Mouse (Mus musculus): ENCODE data around the gene Aph1b.
"Not testable (repeated sequence)": the region's sequence is repeated elsewhere in the genome, so short reads cannot be mapped to it uniquely, and the experiment has no call there.

Gene Aph1b

GRCm38 (mm10) chr9:66795464-66796324 is at the start of gene Aph1b:
Gene Aph1b, minus strand, starts transcription at chr9:66795490.
- in situ Hi-C loops (cut with MboI; ENCODE audit: low sequenced_read_pairs): loop anchor here (25.0 kb wide), 1 partner anchor 658 kb away; the partner anchor contains the start of genes Ciao2a and Snx1

- in situ Hi-C loops (cut with MboI; ENCODE audit: low sequenced_read_pairs): no loop called here
These were observed 39.8 kb upstream of the Aph1b start for GRCm38 (mm10) chr9:66835097-66835480.

DNA sequence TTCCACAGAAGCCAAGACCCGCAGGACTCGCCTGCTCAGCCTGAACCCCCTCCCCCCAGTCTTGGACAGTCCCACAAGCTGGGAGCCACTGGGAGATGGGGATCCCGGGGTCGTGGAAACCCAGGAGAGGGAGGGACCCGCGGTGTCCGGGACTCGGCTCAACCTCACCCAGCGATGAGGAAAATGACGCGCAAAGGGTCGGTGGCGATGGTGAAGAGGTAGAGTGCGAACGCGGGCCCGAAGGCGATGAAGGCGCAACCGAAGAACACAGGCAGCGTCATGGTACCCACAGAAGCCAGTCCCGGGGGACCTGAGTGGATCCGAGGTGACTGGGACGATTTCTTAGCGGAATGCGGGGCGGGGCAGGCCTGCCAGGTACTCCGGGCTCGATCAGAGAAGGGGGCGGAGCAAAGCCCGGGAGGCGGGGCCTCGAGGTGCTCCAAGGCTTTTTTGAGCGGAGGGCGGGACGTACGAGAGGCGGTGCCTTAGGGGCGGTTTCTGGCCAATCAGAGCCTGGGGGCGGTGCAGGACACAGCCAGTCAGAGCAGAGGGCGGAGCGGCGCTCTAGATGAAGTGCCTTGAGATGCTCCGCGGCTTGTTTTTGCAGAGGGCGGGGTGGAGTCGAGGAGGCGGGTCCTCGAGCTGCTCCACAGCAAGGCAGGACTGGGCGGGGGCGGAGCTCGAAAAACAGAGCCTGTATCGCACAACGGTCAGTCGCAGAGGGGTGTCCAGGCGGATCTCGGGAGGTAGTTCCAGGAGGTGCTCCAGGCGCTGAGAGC is 39.2 kb upstream of the Aph1b start, which contains the start of gene Aph1c:
Aph1c (minus strand) TSS at position 409 of the 779 bp plus-strand sequence.
- in situ Hi-C loops (cut with MboI; ENCODE audit: low sequenced_read_pairs): no loop called here

GRCm38 (mm10) chr9:66833851-66834250 is 38.6 kb upstream of the Aph1b start:
- in situ Hi-C loops (cut with MboI; ENCODE audit: low sequenced_read_pairs): no loop called here

GRCm38 (mm10) chr9:66832366-66832908 is 37.1 kb upstream of the Aph1b start:
- in situ Hi-C loops (cut with MboI; ENCODE audit: low sequenced_read_pairs): no loop called here

GRCm38 (mm10) chr9:66825990-66826389 is 30.7 kb upstream of the Aph1b start:
- in situ Hi-C loops (cut with MboI; ENCODE audit: low sequenced_read_pairs): no loop called here

DNA sequence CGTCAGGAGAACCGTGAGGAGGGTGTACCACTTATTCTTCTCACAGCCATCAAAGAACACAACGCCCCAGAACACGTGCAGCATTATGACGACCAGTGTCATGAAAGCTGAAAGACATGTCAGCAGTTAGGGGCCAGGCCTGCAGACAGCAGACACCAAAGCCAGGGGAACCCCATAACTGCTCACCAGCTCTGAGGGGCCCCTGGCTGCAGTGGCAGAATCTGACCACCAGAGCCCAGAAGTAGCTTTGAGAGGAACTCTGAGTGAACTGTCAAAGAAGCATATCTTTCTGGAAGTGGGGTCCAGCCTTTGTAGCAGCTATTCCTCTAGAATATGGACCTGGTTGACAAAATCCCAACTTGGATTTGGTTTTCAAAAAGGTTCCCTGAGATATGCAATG is 27.0 kb upstream of the Aph1b start:
- in situ Hi-C loops (cut with MboI; ENCODE audit: low sequenced_read_pairs): not testable (repeated sequence)

- in situ Hi-C loops (cut with MboI; ENCODE audit: low sequenced_read_pairs): no loop called here
These were observed 25.7 kb upstream of the Aph1b start for GRCm38 (mm10) chr9:66820996-66821395.

DNA sequence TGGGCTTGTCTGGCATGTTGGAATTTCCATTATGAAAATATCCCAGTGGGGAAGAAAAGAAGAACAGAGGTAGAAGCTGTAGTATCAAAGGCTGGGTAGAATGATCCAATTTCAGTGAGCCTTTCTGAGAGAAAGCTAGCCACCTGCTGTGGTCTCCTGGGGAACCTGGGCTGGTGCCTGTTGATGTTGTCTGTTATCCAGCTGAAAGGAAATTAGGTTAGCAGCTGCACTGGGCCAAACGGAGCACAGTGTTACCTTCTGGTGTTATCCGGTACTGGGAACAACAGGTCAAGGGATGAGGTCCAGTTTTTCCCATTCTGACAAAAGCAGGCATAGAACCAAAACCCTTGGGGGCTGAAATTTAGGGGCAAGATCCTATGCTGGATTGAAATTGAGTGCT is 18.1 kb upstream of the Aph1b start:
- in situ Hi-C loops (cut with MboI; ENCODE audit: low sequenced_read_pairs): no loop called here

DNA sequence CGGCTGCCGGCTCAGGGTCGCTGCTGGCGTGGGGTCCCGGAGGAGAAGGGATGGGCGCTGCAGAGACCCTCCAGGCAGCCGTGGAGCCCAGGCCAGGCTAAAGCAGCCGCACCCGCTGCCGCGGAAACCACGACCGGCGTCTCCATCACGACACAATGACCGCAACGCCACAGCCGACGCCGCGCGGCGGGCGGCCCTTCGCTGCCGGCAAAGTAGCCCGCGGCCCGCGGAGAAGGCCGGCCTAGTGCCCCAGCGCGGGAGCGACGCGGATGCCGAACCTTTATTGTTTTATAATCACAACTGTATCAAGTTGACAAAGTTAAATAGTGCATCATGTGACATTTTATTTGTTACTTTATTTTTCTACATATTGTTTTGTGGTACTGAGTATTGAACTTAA is 10.7 kb upstream of the Aph1b start:
- in situ Hi-C loops (cut with MboI; ENCODE audit: low sequenced_read_pairs): not testable (repeated sequence)

GRCm38 (mm10) chr9:66801947-66802346 is 6.7 kb upstream of the Aph1b start:
- in situ Hi-C loops (cut with MboI; ENCODE audit: low sequenced_read_pairs): no loop called here

DNA sequence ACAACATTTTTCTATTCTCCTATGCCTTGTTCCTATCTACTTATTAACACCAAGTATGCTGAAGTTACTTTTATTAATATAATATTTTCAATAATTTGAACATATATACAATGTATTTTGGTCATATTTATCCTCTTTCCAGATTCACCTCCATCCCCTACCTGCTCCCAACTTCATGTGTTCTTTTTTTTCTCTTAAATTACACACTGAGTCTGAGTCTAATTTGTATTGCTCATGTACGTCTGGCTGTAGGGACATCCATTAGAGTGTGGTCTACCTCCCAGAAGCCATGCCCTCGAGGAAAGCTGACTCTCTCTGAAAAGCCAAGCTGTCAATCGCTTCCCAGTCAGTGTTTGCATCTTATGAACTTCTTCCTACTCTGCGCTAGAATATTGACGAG is 1.4 kb upstream of the Aph1b start, which contains the start of gene Gm10647:
Gm10647 (plus strand) TSS at position 301 of the 400 bp plus-strand sequence.
- in situ Hi-C loops (cut with MboI; ENCODE audit: low sequenced_read_pairs): loop anchor here (25.0 kb wide), 1 partner anchor 659 kb away; the partner anchor contains the start of genes Ciao2a and Snx1

DNA sequence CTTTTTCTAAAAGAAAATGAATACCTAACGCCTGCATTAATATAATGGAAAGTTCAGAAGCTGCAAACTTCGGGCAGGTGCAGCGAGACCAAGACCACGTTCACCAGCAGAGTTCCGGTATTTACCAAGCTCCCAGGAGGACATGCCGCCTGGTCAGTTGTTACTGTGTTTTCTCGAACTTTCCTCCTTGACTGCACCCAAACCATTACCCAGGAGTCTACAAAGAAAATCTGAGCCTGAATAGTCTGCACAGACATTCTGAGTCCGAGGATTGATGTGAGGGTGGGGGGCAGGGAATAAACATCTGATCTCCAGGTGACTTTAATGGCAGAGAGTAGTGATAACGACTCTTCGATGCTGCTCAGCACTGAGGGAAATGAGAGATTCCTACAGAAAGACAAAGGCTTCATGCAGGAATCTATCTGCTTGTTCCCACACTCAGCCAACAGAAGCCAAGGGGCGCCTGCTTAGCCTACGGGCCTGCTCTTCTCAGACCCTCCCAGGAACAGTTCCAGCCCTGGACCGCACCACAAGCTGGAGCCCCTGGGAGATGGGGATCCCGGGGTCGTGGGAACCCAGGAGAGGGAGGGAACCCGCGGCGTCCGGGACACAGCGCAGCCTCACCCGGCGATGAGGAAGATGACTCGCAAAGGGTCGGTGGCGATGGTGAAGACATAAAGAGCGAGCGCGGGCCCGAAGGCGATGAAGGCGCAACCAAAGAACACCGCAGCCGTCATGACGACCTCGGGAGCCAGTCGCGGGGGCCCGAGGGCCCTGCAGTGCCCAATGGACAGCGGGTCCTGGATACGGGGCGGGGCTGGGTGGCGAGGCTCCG is 444 bp downstream of the Aph1b start:
- in situ Hi-C loops (cut with MboI; ENCODE audit: low sequenced_read_pairs): loop anchor here (25.0 kb wide), 1 partner anchor 658 kb away; the partner anchor contains the start of genes Ciao2a and Snx1

- in situ Hi-C loops (cut with MboI; ENCODE audit: low sequenced_read_pairs): loop anchor here (25.0 kb wide), 1 partner anchor 651 kb away; the partner anchor contains the start of genes Ciao2a and Snx1
These were observed 7.5 kb downstream of the Aph1b start for GRCm38 (mm10) chr9:66787821-66788220.

- in situ Hi-C loops (cut with MboI; ENCODE audit: low sequenced_read_pairs): loop anchor here (25.0 kb wide), 1 partner anchor 647 kb away; the partner anchor contains the start of genes Ciao2a and Snx1
These were observed 10.7 kb downstream of the Aph1b start for GRCm38 (mm10) chr9:66784552-66784951.

- in situ Hi-C loops (cut with MboI; ENCODE audit: low sequenced_read_pairs): no loop called here
These were observed 24.6 kb downstream of the Aph1b start for GRCm38 (mm10) chr9:66770701-66771100.

- in situ Hi-C loops (cut with MboI; ENCODE audit: low sequenced_read_pairs): no loop called here
These were observed 26.0 kb downstream of the Aph1b start for GRCm38 (mm10) chr9:66769275-66769674.

DNA sequence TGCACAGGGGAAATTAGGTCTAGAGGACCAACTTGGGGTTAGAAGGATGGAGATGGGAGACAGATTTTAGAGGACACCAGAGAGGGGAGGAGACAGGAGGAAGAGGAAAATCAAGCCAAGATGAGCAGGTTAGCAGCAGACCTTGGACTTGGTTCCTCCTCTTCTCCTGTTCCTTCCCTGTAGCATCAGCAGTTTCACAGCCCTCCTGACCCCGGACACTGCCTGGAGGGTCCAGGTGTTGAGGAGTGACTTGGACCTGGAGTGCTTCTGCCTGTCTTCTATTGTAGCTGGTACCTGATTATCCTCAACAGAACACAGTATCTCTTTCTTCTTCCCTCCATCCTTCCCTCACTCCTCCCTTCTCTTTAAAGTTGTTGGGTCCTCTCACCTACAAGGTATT is 26.6 kb downstream of the Aph1b start:
- in situ Hi-C loops (cut with MboI; ENCODE audit: low sequenced_read_pairs): no loop called here

- in situ Hi-C loops (cut with MboI; ENCODE audit: low sequenced_read_pairs): no loop called here
These were observed 34.3 kb downstream of the Aph1b start for GRCm38 (mm10) chr9:66760991-66761390.

GRCm38 (mm10) chr9:66752849-66753248 is 42.4 kb downstream of the Aph1b start:
- in situ Hi-C loops (cut with MboI; ENCODE audit: low sequenced_read_pairs): no loop called here

Measured in CH12F3 (cell line).